Mouse (Mus musculus) heart, adult 10 weeks (tissue): ENCODE data around the gene Dazap1. TPM values are rescaled to one million over a fixed set of nuclear protein-coding genes. Genes with fewer than 3 reads are reported as not detected.

Experiments
- polyA plus RNA-seq: library from polyadenylated mRNA; stranded (reverse); fragments of 350-450 nt; fragmentation: Illumina TruSeq; extraction: RNeasy Lipid Tissue Mini Kit (QIAGEN cat#74804); gene quantifications from one replicate; pipeline ENCODE4 v1.2.3, GENCODE M21; 2014; ENCODE audit warnings: low read depth, low replicate concordance

Dazap1 gene
- 49.3 TPM for polyA plus RNA-seq

DNA sequence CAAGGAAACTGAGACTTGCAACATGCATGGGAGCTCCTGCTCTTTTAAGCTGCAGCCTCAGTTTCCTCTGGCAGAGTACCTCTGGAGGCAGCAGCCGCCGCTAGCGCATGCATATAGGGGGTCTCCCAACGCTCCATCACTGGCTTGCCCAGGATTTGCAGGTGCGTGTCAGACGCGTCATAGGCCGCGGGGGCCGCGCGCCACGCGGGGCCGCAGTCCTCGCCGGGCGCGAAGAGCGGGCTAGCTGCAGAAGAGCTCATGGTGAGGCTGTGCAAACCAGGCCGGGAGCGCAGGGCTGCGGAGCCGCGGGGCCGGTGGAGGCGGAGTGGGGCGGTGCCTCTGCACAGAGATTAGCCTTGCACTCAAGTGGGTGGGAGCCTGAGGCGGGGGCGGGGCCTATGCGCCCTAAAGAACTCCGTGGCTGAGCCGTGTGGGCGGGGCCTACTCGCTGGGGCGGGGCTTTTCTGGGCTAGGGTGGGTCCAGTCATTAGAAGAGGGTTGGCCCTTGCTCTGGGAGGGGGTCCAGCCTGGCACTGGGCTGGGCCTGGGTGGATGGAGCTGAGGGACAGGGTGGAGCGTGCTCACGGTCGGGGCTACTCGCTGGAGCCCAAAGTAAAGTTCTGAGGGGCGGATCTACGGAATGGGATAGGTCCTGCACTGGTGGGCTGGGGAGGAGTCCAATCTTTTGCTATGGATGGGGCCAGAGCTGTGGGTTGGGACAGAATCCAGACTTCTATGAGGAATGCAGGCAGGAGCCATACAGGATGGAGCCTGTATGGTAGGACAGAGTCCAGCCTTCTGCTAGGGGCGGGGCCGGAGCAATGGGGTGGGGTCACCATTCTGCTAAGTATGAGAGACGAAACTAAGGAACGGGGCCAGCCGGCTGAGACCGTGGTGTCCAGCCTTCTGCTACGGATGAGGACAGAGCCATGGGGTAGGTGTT, at the start of gene Dazap1, which contains the start of gene Gamt:
Gene Dazap1 (plus strand): TSS at position 845 of the 943 bp plus-strand sequence.
Gene Gamt (minus strand): TSS at position 371 of the 943 bp plus-strand sequence.

DNA sequence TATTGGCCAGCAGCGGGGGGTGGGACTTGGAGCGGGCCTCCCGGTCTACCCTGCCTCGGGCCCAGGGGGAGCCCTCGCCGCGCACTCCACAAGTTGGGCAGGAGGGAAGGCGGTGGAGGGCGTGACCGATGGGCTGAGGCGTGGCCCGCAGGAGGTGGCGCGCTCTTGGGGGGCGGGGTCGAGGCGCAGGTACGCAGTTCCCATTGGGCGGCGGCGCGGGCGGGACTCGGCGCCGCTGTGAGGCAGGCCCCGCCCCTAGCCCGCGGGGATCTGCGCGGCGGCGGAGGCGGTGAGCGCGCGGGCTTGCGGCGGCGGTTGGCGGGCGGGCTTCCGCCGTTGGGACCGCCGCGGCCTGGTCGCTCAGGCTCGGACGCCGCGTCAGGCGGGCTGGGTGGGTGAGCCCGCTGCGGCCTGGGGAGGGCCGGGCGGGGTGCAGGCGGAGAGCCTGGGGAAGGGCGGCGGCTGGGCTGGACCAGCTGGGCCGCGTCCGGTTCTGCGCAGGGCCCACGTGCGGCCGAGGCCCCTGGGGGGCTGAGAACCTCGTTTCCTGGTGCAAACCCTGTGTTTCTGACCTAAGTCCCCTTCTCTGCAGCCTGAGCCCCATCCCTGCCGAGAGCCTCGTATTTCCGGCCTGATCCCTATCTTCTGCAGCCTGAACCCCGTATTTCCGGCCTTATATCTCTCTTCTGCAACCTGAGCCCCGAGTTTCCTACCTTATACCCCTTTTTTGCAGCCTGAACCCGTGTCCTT, 34.7 kb upstream of the Dazap1 start, which contains the start of gene Mum1:
Gene Mum1 (plus strand): TSS at position 19 of the 750 bp plus-strand sequence.

DNA sequence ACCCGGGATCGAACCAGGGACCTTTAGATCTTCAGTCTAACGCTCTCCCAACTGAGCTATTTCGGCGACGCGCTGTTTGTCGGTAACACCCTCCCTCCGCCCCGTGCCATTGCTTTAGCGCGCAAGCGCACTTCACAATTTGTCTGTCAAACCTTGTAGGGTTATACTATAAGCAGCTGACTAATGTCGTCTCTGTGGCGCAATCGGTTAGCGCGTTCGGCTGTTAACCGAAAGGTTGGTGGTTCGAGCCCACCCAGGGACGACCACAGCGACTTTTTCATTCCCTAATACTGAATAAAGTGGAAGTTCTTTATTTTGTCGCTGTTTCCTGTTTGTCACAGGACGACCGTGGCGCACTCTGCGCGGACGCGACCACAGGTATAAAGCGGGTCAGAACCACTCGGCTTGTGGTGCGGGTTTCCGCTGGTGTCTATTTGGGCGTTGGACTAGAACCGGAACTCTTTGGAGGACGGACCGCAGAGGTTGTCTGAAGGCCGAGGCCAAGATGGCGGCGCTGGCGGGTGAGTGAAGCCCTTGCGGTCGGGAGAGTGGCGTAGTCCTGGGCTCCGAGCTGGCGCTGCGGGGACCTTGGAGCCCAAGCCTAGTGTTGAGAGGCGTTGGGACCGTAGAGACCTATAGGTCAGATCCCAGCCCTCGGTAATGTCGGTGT, 12.2 kb upstream of the Dazap1 start, which contains the start of gene Ndufs7:
Gene Ndufs7 (plus strand): TSS at position 151 of the 670 bp plus-strand sequence.

DNA sequence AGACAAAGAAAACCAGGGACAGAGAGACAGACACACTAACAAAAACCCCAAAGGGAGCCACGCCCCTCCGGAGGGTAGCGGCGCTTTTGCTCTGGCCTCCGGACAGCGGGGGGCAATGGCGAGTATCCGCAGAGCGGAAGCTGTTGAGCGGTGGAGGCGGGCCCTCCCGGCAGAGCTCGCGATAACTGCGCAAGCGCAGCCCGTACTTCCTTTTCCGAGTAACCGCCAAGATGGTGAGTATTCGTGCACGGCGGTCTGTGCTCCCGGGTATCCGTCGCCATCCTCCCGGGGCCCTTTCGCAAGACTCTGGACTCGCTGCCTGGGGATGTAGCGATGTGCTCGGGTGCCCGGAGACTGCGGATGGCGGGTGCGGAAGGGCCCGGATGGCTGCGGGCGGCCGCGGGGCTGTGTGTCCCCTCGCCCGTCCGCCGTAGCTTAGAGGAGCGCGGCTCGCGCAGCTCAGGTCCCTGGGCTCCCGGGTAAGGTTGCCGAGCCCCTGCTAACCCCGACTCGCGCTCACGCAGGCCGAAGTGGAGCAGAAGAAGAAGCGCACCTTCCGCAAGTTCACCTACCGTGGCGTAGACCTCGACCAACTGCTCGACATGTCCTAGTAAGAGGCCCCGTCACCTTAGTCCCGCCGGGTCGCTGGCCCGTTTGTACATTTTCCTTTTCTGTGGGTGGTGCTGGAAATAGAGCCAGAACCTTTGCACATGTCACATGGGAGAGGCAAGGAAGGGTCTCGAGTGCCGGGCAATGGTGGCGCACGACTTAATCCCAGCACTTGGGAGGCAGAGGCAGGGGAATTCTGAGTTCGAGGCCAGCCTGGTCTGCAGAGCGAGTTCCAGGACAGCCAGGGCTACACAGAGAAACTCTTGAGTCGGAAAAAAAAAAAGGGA, 31.2 kb downstream of the Dazap1 start, which contains the start of gene Rps15:
Gene Rps15 (plus strand): TSS at position 203 of the 896 bp plus-strand sequence.

DNA sequence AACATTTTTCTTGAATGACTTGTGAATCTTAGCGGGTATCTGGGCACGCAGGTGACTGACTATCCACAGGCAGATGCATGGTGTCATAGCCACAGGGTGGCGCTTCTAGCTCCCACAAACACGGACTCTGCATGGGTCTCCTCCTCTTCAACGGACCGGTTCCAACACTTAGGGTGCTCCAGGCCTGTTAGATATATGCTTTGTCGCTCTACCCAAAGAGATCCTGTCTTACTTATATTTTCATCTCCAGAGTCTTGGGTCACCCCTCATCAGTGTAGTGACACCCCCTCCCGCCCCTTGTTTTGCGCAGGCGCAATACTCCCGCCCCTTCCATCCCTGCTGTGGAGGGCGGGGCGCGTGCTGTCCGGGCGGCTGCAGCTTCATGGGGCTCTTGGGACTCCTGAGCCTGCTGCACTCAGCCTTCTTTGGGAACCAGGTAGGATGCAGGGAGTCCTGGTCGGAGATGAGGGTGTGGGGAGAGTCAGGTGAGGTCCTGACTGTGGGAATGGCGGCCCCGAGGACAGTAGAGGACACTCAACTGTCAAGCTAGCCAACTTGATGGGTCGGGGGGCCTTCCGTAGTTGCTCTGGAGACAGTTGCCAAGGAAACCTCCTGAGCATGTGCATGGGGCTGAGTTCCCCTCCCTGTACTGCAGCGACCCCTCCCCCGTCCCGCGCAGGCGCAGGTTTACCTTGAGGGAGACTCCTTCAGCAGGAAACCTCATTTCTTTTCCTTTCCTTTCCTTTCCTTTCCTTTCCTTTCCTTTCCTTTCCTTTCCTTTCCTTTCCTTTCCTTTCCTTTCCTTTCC, 34.5 kb downstream of the Dazap1 start, which contains the start of gene Apc2:
Gene Apc2 (plus strand): TSS at position 360 of the 808 bp plus-strand sequence.

DNA sequence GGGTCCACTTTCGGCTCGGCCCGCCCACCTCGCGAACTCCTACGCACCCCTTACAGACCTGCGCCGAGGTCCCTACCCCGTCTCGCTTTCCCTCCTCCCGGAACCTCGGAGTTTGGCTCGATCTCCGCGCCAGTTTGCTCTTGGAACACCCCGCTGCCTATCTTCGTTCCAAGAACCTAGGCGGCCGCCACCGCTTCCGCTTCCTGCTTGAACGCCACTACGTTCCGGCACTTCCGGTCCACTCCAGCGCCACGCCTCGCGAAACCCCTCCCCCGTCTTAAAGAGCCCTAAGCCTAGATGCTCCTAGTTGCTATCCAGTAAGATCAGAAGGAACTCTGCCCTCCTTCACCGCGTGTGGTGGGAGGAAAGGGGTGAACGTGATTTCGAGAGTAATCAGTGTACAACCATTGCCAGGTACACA, 59.1 kb downstream of the Dazap1 start, which contains the start of gene 2310011J03Rik:
Gene 2310011J03Rik (minus strand): TSS at position 198 of the 421 bp plus-strand sequence.

DNA sequence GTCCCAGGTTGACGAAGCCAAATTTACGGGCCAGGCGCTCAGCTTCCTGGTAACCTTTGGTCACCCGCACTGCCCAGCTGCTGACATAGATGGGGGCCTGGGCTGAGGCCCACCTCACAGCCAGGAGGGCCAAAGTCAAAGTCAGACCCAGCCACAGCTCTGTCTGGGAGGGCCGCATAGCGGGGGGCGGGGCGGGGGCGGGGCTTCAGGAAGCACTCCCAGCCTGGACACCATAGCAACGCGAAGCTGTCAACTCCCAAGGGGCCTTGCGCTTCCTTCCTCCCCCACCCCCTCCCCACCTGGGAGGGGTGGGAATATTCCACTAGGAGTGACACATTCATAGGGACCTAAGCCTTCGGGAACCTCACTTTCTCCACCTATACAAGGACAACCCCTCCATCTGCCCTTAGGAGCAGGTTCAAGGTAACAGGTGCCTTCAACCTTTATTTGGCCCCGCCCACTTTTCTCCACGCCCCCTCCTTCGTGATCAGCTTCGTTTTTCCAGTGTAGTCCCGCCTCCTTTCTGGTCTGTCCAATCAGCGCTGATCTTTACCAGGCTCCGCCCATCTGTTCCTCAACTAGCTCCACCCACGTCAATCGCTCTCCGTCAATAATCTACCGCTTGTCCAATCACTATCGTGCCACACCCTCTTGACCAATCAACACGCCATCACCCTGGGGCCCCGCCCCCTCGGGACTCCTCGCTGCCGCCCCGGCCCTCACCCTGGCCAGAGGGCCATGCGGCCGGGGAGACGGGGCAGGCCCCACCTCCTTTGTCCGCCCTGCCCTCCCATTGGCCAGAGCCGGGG, 68.2 kb downstream of the Dazap1 start, which contains the start of the genes Pcsk4 and Reep6:
Gene Pcsk4 (minus strand): TSS at position 226 of the 809 bp plus-strand sequence.
Gene Reep6 (plus strand): TSS at position 681 of the 809 bp plus-strand sequence.

Other genes starting within 250 kb of the Dazap1 start
- 5.2 TPM for gene Arhgap45, start 244.8 kb upstream of the Dazap1 start, polyA plus RNA-seq
- 122 TPM for gene Polr2e, start 221.7 kb upstream of the Dazap1 start, polyA plus RNA-seq
- gene Gpx4, start 214.3 kb upstream of the Dazap1 start, polyA plus RNA-seq, result 933 TPM
- gene Sbno2, start 155.9 kb upstream of the Dazap1 start, polyA plus RNA-seq, result 10.9 TPM
- gene Stk11, start 145.7 kb upstream of the Dazap1 start, polyA plus RNA-seq, result 137 TPM
- gene Atp5d, start 122.9 kb upstream of the Dazap1 start, polyA plus RNA-seq, result 1,104 TPM
- gene Cbarp, start 120.7 kb upstream of the Dazap1 start, polyA plus RNA-seq, result 2.6 TPM
- gene Midn, start 113.2 kb upstream of the Dazap1 start, polyA plus RNA-seq, result 39.3 TPM
- 89.8 TPM for gene Cirbp, start 95.5 kb upstream of the Dazap1 start, polyA plus RNA-seq
- gene 1600002K03Rik, start 88.5 kb upstream of the Dazap1 start, polyA plus RNA-seq, result 13.6 TPM
- gene Efna2, start 82.0 kb upstream of the Dazap1 start, polyA plus RNA-seq, result 1.8 TPM
- gene Mum1, start 35.1 kb upstream of the Dazap1 start, polyA plus RNA-seq, result 21.1 TPM
- gene Ndufs7, start 12.4 kb upstream of the Dazap1 start, polyA plus RNA-seq, result 842 TPM
- gene Gamt, start 474 bp upstream of the Dazap1 start, polyA plus RNA-seq, result 7.7 TPM
- 1,202 TPM for gene Rps15, start 31.0 kb downstream of the Dazap1 start, polyA plus RNA-seq
- 2.0 TPM for gene Apc2, start 34.5 kb downstream of the Dazap1 start, polyA plus RNA-seq
- 22.7 TPM for gene 2310011J03Rik, start 59.1 kb downstream of the Dazap1 start, polyA plus RNA-seq
- gene Pcsk4, start 68.0 kb downstream of the Dazap1 start, polyA plus RNA-seq, result 2.2 TPM
- 3.4 TPM for gene Reep6, start 68.5 kb downstream of the Dazap1 start, polyA plus RNA-seq
- 64.4 TPM for gene Adamtsl5, start 86.9 kb downstream of the Dazap1 start, polyA plus RNA-seq
- gene Plk5, start 95.0 kb downstream of the Dazap1 start, polyA plus RNA-seq, result 3.1 TPM
- 6.2 TPM for gene Mex3d, start 126.2 kb downstream of the Dazap1 start, polyA plus RNA-seq
- gene Mbd3, start 138.1 kb downstream of the Dazap1 start, polyA plus RNA-seq, result 93.3 TPM
- 2,281 TPM for gene Uqcr11, start 145.3 kb downstream of the Dazap1 start, polyA plus RNA-seq
- gene Tcf3, start 172.2 kb downstream of the Dazap1 start, polyA plus RNA-seq, result 17.6 TPM
- 0.08 TPM for gene Onecut3, start 233.3 kb downstream of the Dazap1 start, polyA plus RNA-seq